Mouse (Mus musculus): ENCODE measurements at regions not wholly inside any gene's neighbourhood (a gene's known extent, or its start where the extent isn't known, plus 50 kb on each side); places are given as distances from the start of the nearest gene placed in this dataset.

DNA sequence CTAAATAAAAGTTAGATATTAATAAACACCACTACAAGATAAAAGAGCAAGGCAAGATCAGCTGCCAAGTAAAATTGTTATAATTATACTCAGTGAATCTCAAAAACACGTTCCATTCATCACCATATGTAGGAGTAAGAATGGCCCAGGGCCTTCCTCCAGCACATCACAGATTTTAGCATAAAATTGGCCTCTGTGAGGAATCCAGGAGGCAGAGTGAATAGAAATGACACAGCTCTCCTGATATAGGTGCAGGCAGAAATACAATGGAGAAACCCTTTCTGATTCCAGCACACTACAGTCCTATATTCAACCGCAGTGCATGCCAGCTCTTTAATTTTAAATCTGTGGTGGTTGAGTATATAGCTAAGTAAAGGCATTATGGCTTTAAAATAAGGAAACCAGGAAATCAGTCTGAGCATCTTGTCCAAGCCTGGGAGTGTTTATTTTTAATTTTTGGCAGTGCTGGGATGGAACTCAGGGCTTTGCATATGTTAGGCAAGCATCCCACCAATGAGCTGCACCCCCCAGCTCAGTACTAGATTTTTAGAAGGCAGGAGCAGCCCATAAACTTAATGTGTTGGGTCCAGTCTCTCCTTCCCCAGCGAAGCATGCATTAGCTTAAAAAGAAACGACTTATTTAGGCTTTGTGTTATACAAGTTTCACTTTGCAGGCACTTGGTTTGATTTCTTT lies 158.3 kb upstream of the Ptprz1 start:
- DNase-seq (ENCODE audit: low read depth, low spot score) = no peak

DNA sequence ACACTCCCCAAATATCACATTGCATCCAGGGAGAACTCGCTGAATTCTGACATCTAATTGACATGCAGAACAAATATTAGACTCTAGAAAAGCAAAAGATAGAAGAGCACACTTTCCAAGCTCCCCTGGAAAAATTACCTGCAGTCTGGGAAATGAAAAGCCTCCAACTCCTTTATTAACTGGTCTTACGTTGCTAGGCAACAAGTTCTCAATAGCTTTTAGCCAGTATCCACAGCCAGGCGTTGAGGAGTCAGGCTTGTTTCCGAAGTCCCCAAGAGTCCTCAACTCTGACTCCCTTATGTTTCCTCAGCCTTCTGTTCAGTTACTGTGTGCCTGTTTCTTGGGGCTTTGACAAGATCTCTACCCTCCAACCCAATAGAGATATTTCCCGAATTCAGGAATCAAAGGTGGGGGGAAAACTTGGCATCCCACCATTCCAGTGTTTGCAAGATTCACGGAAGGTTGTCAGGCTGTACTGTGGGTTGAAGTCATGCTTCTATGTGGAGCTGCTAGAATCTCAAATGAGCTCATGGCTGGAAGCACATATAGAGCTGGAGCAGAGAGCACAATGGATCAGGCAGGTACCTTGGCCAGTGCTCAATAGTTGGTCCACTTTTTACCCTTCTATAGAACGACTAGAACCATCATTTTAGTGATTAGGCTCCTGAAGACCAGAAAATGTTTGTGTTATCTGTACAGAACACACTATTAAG lies 159.0 kb upstream of the Ptprz1 start:
- DNase-seq (ENCODE audit: low read depth, low spot score) = peak; percentile 13

DNA sequence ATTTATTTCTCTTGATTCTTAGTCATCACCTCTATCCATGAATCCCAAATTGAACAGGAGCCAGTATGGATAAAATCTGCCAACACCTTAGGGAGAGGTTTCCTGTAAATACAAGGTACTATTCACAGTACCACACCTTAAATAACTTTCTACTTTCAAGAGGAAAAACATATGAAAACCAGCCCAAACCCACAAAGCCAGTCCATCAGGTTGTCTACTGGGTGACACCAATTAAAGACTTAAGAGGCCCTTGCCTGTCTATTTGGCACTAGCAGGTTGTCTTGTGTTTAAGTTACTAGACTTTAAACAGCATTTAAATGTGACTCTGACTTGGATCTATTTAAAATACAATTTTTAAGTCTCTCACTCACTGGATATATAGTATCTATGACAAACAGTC lies 177.1 kb upstream of the Ptprz1 start:
- no peak for DNase-seq (ENCODE audit: low read depth, low spot score)

DNA sequence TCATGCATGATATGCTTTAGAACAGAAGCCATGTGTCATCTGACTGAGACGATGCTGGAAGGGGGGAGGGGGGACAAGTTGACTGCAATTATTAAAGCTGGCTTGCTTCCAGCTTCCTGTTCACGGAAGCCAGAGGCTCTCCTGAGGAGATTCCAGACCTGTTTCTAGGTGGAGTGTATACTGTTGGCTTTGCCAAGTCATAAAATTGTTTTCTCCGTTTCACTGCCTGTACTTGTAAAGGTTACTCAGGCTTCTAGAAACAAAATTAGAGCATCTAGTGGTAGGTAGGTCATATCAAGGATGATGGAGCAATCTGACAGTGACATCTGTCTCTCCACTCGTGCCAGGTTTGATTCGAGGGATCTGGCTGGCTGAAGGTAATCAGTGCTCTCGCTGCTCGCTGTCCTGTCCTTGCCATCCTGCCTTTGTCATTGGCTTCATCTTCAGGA lies 186.6 kb upstream of the Ptprz1 start:
- no peak for DNase-seq (ENCODE audit: low read depth, low spot score)

DNA sequence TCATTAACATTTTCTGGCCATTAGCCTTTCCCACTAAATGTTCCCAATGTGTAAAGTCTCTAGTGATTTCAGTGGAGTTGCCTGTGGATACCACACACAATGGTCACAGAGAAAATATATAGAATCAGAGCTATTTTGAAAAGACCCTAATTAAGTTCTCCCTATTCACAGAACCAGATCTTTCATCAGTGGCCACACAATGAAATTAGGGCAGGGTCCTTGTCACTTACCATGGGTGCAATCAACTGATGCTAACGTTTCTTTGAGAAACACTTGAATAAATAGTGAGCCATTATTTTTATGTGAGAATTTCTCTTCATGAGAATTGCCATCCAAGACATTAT lies 200.7 kb upstream of the Ptprz1 start:
- DNase-seq (ENCODE audit: low read depth, low spot score) = no peak

DNA sequence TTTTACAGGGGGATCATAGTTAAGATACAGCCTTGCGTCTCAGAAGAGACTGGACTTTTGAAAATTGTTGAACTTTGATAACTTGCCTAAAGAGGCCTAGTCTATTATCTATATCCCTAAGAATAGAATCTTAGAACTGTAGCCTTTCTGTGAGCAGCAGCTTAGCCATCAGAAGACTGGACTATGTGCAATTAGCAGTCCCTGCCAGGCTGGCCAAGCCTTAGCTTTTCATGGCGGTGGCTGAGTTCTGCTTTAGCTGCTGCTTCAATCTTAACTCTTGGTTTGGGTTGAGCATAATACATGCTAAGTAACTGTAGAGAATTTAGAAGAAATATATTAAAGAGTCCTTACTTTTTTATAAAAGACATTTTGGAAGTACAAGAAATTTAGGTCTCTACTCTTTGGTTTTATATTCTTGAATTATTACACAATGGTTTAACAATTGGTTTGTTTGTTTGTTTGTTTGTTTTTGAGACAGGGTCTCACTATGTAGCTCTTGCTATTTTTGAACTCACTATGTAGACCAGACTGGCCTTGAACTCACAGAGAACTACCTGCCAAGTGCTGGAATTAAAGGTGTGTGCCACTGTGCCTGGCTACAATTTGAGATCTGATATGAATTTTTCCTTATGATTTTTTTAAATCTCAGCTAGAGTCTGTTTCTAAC lies 201.2 kb upstream of the Ptprz1 start:
- DNase-seq (ENCODE audit: low read depth, low spot score) = no peak

DNA sequence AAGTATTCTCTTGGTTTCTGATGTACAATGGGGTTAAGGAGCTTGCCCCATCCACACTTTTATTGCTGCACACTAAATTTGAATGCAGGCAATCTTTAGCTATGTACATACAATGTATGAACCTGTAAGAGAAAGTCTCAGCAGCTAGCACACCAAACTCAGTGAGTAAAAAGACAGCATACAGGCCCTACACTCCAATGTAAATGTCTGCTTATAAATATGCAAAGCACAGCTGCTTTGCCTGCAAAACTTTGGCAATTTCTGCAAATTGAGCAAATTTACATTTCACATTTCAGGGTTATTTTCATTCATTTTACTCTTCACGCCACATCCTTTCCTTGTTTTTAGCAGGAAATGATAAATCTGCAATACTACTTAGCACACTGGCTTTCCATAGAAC lies 203.8 kb upstream of the Ptprz1 start:
- no peak for DNase-seq (ENCODE audit: low read depth, low spot score)

DNA sequence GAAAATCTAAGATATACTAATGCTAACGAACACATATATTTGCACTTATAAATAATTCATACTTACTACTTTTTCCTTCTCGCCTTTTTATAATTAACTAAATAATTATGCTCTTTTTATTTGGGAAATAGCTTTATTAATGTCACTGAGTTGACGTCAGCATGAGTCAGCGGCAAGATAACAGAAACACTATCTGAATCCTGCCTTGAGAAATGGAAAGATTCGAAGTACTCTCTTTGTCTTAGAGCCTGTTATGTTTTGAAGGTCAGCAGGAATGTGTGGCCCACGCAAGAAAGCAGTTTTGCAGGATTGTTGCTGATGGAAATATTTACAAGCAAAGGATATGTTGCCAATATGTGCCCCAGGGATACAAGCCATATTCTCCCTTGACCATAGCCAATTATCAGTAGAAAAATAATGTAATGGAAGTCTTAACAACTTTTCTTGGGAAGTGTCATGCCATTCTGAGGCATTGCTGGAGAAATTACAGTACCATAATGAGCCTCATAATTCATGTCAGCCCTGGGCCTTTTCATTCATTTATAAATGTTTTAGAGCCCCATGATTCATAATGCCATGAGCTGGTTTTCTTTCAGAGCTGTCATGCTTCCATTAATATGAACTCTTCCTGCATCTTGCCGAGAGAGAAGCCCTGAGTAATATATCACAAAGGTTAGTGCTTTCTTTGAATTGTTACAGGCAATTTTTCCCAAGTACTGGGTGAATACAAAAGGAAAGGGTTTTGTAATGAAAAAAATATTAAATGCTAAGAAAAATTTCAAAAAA lies 206.9 kb upstream of the Ptprz1 start:
- DNase-seq (ENCODE audit: low read depth, low spot score) = no peak

DNA sequence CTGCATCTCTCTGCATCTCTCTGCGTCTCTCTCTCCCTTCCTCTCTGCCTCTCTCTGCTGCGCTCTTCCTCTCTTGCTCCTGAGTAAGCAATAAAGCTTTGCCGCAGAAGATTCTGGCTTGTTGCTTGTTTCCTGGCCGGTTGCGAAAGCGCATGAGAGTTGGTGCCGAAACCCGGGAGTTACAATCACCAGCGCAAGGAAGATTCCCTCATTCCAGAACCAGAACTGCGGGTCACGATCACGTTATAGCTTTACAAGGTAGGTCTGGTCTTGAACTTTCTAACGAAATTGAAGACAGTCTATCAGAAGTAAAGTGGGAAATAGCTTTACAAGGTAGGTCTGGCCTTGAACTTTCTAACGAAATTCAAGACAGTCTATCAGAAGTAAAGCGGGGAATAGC lies 217.9 kb upstream of the Ptprz1 start:
- DNase-seq (ENCODE audit: low read depth, low spot score) = peak; percentile 57

DNA sequence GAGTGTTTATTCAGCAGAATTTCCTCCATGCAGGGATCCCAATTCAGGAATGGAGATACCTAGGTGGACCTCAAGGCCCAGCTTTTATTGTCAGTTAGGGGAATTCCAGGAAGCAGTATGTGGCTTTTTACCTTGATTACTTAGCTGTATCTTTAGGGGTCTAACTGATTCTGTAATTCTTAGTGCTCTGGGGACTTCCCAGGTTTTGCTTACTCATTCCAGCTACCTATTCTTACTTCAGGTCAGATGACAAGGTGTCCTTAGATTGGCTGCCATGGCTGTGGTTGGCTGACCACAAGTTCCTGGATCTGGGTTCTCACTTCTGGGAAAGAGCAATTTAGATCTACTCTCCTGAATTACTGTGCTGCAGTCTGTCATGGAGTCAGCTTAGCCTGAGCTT lies 235.2 kb upstream of the Ptprz1 start:
- DNase-seq (ENCODE audit: low read depth, low spot score) = no peak

DNA sequence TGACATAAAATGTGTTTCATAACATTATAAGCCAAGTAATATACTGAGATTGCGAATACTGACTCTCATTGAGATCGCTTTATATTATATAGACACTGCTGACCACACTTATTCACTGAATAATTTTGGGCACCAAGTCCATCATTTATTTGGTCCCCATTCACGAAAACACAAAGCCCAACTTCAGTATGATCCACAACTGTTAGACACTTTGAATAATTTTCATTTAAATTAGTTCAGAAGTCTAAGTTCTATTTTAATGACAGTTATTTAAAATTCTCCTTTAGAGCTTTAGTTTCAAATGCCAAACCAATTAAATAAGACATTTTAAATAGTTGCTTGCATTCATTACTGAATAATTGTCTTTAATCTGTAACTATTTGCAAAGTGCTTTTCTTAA lies 240.2 kb upstream of the Ptprz1 start:
- DNase-seq (ENCODE audit: low read depth, low spot score) = no peak

DNA sequence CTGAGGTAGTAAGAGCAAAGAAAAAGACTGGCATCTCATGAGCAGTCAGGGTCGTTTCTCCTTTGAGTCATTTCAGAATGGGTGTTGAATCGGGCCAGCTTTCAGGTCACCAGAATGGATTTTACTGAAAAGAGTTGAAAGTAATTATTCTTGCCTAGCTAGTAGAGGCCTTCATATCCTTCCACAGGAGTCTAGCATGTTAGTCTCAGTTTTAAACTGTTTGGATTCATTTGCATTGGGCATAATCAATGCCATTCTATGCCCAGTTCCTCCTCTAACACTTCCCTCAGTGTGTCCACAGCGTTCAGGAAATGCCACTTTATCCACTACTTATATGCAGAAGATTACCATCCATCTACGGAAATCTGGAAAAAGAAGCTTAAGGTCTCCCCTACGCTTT lies 240.6 kb upstream of the Ptprz1 start:
- DNase-seq (ENCODE audit: low read depth, low spot score) = no peak

DNA sequence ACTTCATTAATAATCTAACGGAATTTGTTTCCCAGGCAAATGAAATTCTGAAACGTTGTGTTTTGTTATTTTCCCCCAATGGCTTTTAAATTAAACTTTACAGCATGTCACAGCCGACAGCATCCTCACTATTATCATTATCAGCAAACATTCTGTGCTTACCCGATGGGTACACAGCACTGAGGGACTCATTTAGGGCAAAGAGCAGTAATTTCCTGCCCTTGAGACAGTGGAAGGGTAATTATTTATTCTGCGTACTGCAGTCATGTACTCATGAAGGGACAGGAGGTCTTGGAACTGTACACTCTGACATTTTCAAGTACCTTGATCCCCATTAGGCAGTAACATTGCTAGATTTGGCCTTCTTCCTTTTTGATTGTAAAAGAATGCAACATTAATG lies 235.5 kb upstream of the Fam3c start:
- no peak for DNase-seq (ENCODE audit: low read depth, low spot score)

DNA sequence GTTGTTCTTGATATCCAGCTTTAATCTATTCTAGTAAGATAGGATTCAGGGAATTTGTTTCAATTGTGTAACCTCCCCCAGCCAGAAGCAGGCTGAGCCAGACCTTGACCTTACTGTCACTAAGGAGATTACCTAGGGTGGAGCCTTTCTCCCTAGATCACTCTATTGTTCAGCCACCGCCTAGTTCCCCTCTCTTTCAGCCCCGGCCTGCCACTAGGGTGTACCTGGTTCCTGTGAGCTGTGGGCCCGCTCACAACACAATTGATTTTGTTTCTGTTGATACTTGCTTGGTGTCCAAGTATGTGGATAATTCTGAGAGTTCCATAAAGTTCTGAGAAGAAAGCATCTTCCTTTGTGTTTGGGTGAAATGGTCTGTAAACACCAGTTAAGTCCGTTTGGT lies 228.8 kb upstream of the Fam3c start:
- DNase-seq (ENCODE audit: low read depth, low spot score) = peak; percentile 91

DNA sequence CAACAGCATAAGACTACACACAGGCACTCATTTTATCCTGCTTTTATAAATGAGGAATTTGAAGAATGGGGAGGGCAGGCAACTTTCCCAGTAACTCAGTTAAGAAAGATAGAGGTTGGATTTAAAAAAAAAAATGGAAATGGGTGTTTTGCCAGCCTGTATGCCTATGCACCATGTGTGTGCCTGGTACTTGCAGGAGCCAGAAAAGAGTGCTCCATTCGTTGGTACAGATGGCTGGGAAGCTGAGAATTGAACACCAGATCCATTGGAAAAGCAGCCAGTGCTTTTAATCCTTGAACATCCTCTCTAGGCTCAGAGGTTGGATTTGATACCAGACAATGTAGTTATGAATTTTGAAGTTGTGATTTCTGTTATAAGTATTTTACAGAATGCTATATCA lies 216.9 kb upstream of the Fam3c start:
- no peak for DNase-seq (ENCODE audit: low read depth, low spot score)

DNA sequence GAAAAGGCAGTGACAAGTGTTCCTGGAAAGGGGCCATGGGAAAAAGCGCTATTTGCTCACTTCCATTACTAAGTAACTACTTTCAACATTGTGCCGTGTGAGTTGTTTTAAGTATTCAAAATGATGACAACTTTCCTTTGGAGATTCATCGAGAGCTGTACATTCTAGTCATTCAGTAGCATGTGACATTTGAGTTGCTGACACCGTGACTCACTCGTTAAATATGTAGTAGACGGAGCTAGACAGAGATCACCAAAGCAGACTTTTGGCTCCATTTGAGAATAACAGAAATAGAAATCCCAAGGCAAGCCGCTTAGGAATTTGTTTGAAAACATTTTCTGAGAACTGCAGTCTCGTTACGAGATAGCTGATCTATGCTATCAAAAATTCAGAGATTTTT lies 211.8 kb upstream of the Fam3c start:
- no peak for DNase-seq (ENCODE audit: low read depth, low spot score)

DNA sequence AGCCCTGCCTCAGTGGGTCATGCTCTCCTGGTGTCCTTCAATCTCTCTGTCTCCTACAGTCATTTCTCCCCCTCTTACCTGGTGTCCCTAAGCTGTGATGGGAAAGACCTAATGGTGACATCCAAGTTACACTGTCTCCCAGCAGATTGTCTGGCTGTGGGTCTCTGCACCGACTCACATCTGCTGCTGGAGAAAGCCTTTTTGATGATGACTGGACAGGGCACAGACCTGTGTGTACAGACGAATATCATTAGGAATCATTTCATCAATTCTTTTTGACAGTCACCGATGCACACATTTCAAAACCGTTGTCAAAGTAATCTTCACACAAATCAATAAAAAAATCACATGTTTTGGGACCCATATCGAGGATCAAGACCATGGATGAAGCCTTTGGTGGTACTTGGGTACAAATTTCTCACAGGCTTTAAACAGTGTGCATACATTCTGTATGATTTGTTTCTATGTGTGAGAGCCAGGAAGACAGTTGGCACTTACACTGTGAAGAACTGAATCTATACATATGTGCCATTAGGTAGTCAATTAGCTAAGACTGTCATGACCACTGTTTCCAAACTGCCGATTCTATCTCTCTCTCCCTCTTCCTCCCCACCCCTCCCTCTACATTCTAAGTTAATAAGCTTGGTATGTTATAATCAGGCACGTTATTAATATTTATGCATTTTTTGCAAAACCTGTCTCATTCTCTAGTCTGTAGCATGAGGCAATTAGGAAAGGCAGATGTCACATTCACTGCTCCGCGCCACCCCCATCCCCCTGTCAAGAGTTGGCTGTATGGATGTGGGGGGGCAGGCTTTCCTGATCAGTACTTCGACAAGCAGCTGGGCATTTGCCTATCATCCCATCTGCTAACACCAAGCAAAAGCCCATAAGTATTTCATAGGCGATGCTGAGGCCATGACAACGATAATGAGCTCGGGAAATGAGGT lies 192.5 kb upstream of the Fam3c start:
- no peak for DNase-seq (ENCODE audit: low read depth, low spot score)

DNA sequence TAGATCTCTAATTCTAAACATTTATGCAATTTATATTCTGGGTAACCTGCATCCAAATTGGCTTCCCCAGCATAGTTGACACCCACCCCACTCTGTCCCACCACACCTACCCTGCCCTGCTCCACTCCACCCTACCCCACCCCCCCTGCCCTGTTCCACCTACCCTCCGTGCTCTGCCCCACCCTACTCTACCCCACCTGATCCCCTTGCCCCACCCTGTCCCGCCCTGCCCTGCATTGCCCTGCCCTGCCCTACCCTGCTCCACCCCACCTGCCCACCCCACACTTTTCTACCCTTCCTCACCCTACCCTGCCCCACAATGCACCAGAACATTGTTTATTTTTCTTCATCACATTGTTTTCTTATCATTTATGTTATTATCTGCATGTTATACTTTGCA lies 185.6 kb upstream of the Fam3c start:
- no peak for DNase-seq (ENCODE audit: low read depth, low spot score)

DNA sequence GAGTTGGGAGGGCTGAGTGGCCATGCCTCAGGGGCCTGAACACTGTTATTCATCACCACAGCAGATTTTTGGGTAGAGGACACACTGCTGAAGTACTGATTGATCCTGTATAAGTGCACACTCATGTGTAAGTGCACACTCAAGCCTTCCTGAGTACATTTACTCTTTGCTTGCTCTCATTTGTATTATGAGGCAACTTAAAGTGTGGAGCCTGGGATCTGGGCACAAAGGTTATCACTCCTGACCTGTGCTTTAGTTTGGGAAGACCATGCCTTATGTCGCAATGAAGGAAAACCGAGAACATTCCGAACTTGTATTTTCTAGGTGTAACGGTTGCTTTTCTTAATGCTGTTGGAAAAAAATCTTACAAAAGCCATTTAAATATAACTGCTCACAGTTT lies 182.2 kb upstream of the Fam3c start:
- DNase-seq (ENCODE audit: low read depth, low spot score) = no peak

DNA sequence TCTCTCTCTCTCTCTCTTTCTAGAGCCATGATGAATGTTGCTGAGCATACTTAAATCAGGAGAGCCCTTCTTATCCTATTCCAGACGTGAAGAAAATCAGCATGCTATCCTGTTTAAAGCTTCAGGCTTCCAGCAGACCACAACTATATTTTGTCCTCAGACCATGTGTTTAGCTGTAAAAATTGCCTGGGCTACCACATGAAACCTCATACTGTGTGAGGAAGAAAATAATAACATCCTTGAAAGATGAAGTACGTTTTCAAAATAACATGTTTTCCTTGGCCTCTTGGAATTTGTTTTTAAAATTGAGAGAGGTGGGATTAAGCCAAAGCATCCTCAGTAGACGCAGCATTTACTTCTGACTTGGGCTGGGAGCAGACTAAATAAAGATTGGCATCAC lies 168.3 kb upstream of the Fam3c start:
- DNase-seq (ENCODE audit: low read depth, low spot score) = no peak

DNA sequence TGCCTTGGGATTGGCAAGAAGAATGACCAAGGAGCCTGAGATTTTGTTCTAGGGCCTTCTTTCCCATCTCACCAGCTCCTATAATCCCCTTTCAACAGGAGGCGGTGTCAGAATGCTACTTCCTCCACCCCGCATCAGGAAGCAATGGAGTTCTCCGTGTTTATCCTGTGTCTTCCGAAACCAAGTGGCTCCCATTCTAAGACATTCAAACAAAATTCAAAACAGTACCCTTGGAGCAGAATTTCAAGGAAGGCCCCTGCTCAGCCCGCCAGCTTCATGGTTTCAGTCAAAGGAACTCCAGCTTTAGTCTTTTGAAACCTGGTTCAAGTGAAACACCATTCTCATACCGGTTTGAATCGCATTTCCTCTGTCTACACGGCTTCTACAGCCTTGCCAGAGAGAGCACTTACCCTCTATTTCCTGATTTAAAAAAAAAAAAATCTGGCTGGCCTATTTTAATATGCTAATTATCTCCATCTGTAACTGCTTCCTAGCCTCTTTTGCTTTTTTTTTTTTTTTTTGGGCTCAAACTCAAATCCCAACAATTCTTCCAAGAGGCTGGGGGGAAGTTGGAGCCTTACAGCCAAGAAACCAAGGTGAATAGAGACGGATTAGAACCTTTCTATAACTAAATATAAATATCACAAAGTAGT lies 167.7 kb upstream of the Fam3c start:
- DNase-seq (ENCODE audit: low read depth, low spot score) = no peak

Data from R1 (cell line).